Mouse (Mus musculus) erythroblast, embryonic 14.5 days (primary cell): ENCODE results near the gene Actr8. TPM values are rescaled to one million over a fixed set of nuclear protein-coding genes. Genes with fewer than 3 reads are reported as not detected.

Experiments
- H3K27me3 ChIP-seq: 2 replicates; pipeline ENCODE4 v1.6.1; 2012; ENCODE audit warnings: inconsistent platforms; ENCODE audit not compliant: control insufficient read depth
- H3K36me3 ChIP-seq: 2 replicates; pipeline ENCODE4 v1.6.1; 2012; ENCODE audit warnings: mild to moderate bottlenecking, inconsistent platforms; ENCODE audit not compliant: control insufficient read depth
- H3K4me1 ChIP-seq: 2 replicates; pipeline ENCODE4 v1.6.1; 2012; ENCODE audit warnings: inconsistent platforms; ENCODE audit not compliant: control insufficient read depth
- H3K4me3 ChIP-seq: replicated peaks from 2 replicates; pipeline ENCODE3; 2012; ENCODE audit warnings: moderate library complexity, mild to moderate bottlenecking, inconsistent platforms
- H3K9me3 ChIP-seq: 2 replicates; pipeline ENCODE4 v1.6.1; 2012; ENCODE audit warnings: low read length, inconsistent platforms, mixed read lengths; ENCODE audit not compliant: control insufficient read depth
- GATA1 ChIP-seq: IDR thresholded peaks from 2 replicates; pipeline ENCODE4 v1.6.1; 2012; ENCODE audit warnings: low read length, inconsistent platforms, mixed read lengths
- TAL1 ChIP-seq: IDR thresholded peaks from 3 replicates; pipeline ENCODE4 v1.6.1; 2012; ENCODE audit warnings: low read length, inconsistent platforms, mixed read lengths
- polyA plus RNA-seq: library from polyadenylated mRNA; stranded (reverse); fragments of >175 nt; gene quantifications from 2 replicates; pipeline ENCODE4 v1.2.3, GENCODE M21; 2012

The Actr8 gene
- polyA plus RNA-seq, 1 experiment = 2.5 TPM

GRCm38 (mm10) chr14:30019792-30020575 lies 41.8 kb downstream of the Actr8 start:
- Histone ChIP-seq H3K9me3 (no peaks in the 10 kb centered on the region), H3K36me3 (no peaks in the 10 kb centered on the region), H3K27me3 (no peaks in the 10 kb centered on the region), H3K4me1 (no peaks in the 10 kb centered on the region), H3K4me3 (no peak overlapping the region)
- TF ChIP-seq GATA1 = no peak
- TF ChIP-seq TAL1 = no peak

DNA sequence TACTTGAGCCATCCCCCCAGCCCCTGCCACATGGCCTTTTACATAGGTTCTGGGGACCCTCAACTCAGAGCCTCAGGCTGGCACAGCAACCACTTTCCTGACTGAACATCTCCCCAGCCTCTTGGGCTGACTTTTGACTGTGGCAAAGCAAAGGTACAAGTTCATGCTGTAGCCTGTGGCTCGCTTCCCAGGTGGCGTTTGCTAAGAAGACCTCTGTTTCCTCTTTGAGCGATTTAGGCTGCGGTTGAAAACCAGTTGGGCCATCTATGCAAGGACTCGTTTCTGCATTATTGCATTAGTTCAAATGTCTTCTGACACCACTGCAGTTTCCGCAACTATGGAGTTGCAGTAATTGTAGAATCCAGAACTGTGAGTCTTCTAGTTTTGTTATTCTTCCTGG lies 44.3 kb downstream of the Actr8 start:
- H3K4me1 ChIP-seq = no peaks in the 10 kb centered on the region
- H3K27me3 ChIP-seq = no peaks in the 10 kb centered on the region
- no peak overlapping the region for H3K4me3 ChIP-seq
- no peak for TF ChIP-seq TAL1
- TF ChIP-seq GATA1 = no peak
- no peaks in the 10 kb centered on the region for H3K9me3 ChIP-seq
- H3K36me3 ChIP-seq = no peaks in the 10 kb centered on the region

DNA sequence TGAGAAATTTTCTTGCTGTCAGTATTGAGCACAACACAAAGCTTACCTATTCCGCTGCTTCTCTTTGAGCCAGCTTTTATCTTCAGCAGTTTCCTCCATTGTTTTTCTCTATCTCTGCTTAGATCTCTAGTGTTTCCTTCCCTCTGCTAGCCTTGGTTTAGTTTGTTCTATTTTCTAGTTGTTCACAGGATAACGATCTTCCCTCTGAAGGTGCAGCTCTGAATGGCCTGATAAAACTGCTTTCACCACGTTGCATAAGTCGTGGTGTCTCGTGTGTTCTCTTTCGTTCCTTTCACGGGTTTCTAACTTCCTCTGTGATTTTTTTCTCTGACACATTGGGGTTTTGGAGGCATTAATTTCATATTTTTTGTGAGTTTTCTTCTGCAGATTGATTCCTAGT lies 46.2 kb downstream of the Actr8 start:
- no peaks in the 10 kb centered on the region for H3K9me3 ChIP-seq
- H3K36me3 ChIP-seq = no peaks in the 10 kb centered on the region
- TF ChIP-seq TAL1 (no peak), GATA1 (no peak)
- H3K27me3 ChIP-seq = no peaks in the 10 kb centered on the region
- no peak overlapping the region for H3K4me3 ChIP-seq
- H3K4me1 ChIP-seq = no peaks in the 10 kb centered on the region

- Histone ChIP-seq H3K9me3 (no peaks in the 10 kb centered on the region), H3K27me3 (no peaks in the 10 kb centered on the region), H3K4me3 (no peak overlapping the region), H3K36me3 (no peaks in the 10 kb centered on the region; the same call in 1 of the 2 replicates), H3K4me1 (no peaks in the 10 kb centered on the region)
- TF ChIP-seq GATA1 (no peak), TAL1 (no peak)
These were observed 49.2 kb downstream of the Actr8 start for GRCm38 (mm10) chr14:30027378-30027777.

DNA sequence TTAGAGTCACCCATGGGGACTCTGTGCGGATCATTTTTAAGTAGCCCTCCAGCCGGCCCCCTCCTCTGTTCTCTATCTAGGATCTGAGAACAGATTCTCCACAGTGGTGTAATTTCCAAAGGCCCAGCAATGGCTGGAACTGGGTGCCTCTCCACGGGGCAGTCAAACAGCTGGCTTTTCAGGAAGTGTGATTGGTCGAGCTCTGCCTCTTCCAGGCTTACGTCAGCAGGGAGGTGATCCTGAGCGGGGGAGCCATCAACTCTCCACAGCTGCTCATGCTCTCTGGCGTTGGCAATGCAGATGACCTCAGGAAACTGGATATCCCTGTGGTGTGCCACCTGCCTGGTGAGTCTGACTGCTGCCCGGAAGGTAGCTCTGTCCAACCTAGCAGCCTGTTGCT lies 55.3 kb downstream of the Actr8 start:
- Histone ChIP-seq H3K4me1 (no peaks in the 10 kb centered on the region), H3K9me3 (no peaks in the 10 kb centered on the region), H3K4me3 (no peak overlapping the region), H3K27me3 (no peaks in the 10 kb centered on the region), H3K36me3 (no peaks in the 10 kb centered on the region; the same call in 1 of the 2 replicates)
- TF ChIP-seq TAL1 = no peak
- TF ChIP-seq GATA1 = no peak

DNA sequence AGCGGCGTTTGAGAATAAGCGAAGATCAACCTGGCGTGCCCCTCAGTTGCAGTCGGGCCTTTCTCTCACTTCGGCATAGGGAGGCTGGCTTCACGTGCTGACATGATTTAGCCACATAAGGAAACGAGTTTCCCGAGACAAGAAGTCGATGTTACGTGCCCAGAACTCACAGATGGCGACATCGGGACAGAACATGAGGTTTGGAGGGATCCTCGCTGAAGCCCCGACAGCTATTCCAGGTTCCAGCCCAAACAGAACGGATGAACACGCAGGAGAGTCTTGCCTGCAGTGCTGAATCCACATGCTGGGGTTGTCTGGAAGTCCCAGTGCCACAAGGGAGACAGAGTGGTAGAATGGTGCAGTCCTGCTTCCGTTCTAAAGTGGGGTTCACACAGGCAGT lies 60.3 kb downstream of the Actr8 start:
- H3K27me3 ChIP-seq = no peaks in the 10 kb centered on the region
- no peaks in the 10 kb centered on the region for H3K36me3 ChIP-seq
- TF ChIP-seq GATA1 (no peak), TAL1 (no peak)
- no peaks in the 10 kb centered on the region for H3K4me1 ChIP-seq
- no peak overlapping the region for H3K4me3 ChIP-seq
- no peaks in the 10 kb centered on the region for H3K9me3 ChIP-seq

GRCm38 (mm10) chr14:30039413-30039812 lies 61.3 kb downstream of the Actr8 start:
- no peak overlapping the region for H3K4me3 ChIP-seq
- no peaks in the 10 kb centered on the region for H3K27me3 ChIP-seq
- no peaks in the 10 kb centered on the region for H3K9me3 ChIP-seq
- H3K4me1 ChIP-seq = no peaks in the 10 kb centered on the region
- no peak for TF ChIP-seq GATA1
- TF ChIP-seq TAL1 = no peak
- no peaks in the 10 kb centered on the region for H3K36me3 ChIP-seq

GRCm38 (mm10) chr14:30041836-30042235 lies 63.7 kb downstream of the Actr8 start:
- no peaks in the 10 kb centered on the region for H3K4me1 ChIP-seq
- H3K4me3 ChIP-seq = no peak overlapping the region
- no peaks in the 10 kb centered on the region for H3K9me3 ChIP-seq
- TF ChIP-seq GATA1 = no peak
- no peak for TF ChIP-seq TAL1
- no peaks in the 10 kb centered on the region for H3K36me3 ChIP-seq
- no peaks in the 10 kb centered on the region for H3K27me3 ChIP-seq

GRCm38 (mm10) chr14:30043356-30043940 lies 65.3 kb downstream of the Actr8 start:
- TF ChIP-seq GATA1 (no peak), TAL1 (no peak)
- no peak overlapping the region for H3K4me3 ChIP-seq
- no peaks in the 10 kb centered on the region for H3K4me1 ChIP-seq
- H3K27me3 ChIP-seq = no peaks in the 10 kb centered on the region
- no peaks in the 10 kb centered on the region for H3K36me3 ChIP-seq
- H3K9me3 ChIP-seq = no peaks in the 10 kb centered on the region

GRCm38 (mm10) chr14:30045239-30045638 lies 67.1 kb downstream of the Actr8 start:
- Histone ChIP-seq H3K27me3 (no peaks in the 10 kb centered on the region), H3K36me3 (no peaks in the 10 kb centered on the region), H3K4me3 (no peak overlapping the region), H3K9me3 (no peaks in the 10 kb centered on the region), H3K4me1 (no peaks in the 10 kb centered on the region)
- TF ChIP-seq TAL1 (no peak), GATA1 (no peak)
